Mouse (Mus musculus) olfactory bulb, adult 2 months (tissue): ENCODE measurements at regions not wholly inside any gene's neighbourhood (a gene's known extent, or its start where the extent isn't known, plus 50 kb on each side); places are given as distances from the start of the nearest gene placed in this dataset.

Experiments
- CTCF ChIP-seq: fragments of 200-500 bp; IDR thresholded peaks from 2 replicates; pipeline ENCODE4 v1.5.1; 2012; ENCODE audit warnings: low read depth, mild to moderate bottlenecking, low read length, moderate library complexity; ENCODE audit not compliant: insufficient read depth
- POLR2A ChIP-seq: fragments of 200-500 bp; IDR thresholded peaks from 2 replicates; pipeline ENCODE4 v1.6.1; 2012; ENCODE audit warnings: mild to moderate bottlenecking, low read depth, low read length, moderate library complexity; ENCODE audit not compliant: insufficient read depth

- TF ChIP-seq CTCF, result no peak
- no peak for TF ChIP-seq POLR2A
Measured at GRCm38 (mm10) chr13:45242261-45242660, 147.3 kb upstream of the Mylip start.
